Mouse (Mus musculus) limb, embryonic 13.5 days (tissue): ENCODE results near the gene Sorbs1. TPM values are rescaled to one million over a fixed set of nuclear protein-coding genes. Genes with fewer than 3 reads are reported as not detected.
"Not testable (repeated sequence)": the region's sequence is repeated elsewhere in the genome, so short reads cannot be mapped to it uniquely, and the experiment has no call there.

Experiments
- ATAC-seq: fragments of 200-750 bp; cut with Nextera tagmentation; 2 replicates; pipeline ENCODE4 v1.8.0; 2017; ENCODE audit warnings: low read depth, moderate number of reproducible peaks, moderate TSS enrichment; ENCODE audit not compliant: low FRiP score
- H3K27ac ChIP-seq: fragments of 300-500 bp; sonication (generic); 2 replicates; pipeline ENCODE4 v1.5.1; 2015; ENCODE audit warnings: inconsistent platforms, mild to moderate bottlenecking, moderate library complexity
- H3K27me3 ChIP-seq: fragments of 300-500 bp; sonication (generic); 2 replicates; pipeline ENCODE4 v1.6.1; 2015; ENCODE audit warnings: mild to moderate bottlenecking, inconsistent platforms
- H3K36me3 ChIP-seq: fragments of 300-500 bp; sonication (generic); 2 replicates; pipeline ENCODE4 v1.6.1; 2015; ENCODE audit warnings: inconsistent platforms, mild to moderate bottlenecking, moderate library complexity
- H3K4me1 ChIP-seq: fragments of 300-500 bp; sonication (generic); 2 replicates; pipeline ENCODE4 v1.6.1; 2015; ENCODE audit warnings: inconsistent platforms
- H3K4me2 ChIP-seq: fragments of 300-500 bp; sonication (generic); replicated peaks from 2 replicates; pipeline ENCODE4 v1.6.1; 2015; ENCODE audit warnings: inconsistent platforms, mild to moderate bottlenecking, moderate library complexity
- H3K4me3 ChIP-seq: fragments of 300-500 bp; sonication (generic); 2 replicates; pipeline ENCODE4 v1.5.1; 2015; ENCODE audit warnings: moderate library complexity, mild to moderate bottlenecking, inconsistent platforms
- H3K9ac ChIP-seq: fragments of 300-500 bp; sonication (generic); 2 replicates; pipeline ENCODE4 v1.6.1; 2015; ENCODE audit warnings: mild to moderate bottlenecking, inconsistent platforms
- H3K9me3 ChIP-seq: fragments of 300-500 bp; sonication (generic); 2 replicates; pipeline ENCODE4 v1.6.1; 2016; ENCODE audit warnings: inconsistent platforms
- WGBS: fragments of 180-500 bp; shearing (Covaris S2); methylation state at CpG from one replicate; pipeline ENCODE4 v1.1.7; 2015; 5-methylcytosine and 5-hydroxymethylcytosine counted together
- polyA plus RNA-seq: library from polyadenylated mRNA; unstranded; fragments of >200 nt; fragmentation: Nextera tagmentation; extraction: Ambion mirVana; gene quantifications from 2 replicates; pipeline ENCODE4 v1.2.1, GENCODE M21; 2015

Sorbs1 gene
- 52.2 and 54.7 TPM in 2 replicates for polyA plus RNA-seq

GRCm38 (mm10) chr19:40513632-40514078 lies at the start of gene Sorbs1:
TSS of gene Sorbs1 (minus strand) at chr19:40513779.
- Histone ChIP-seq H3K27ac (peak within 1 kb of the TSS; percentile 87), H3K36me3 (no peaks in the 10 kb centered on the region), H3K9me3 (no peaks in the 10 kb centered on the region), H3K4me2 (peak within 1 kb of the TSS; percentile 91), H3K4me3 (peak within 1 kb of the TSS; percentile 82), H3K4me1 (peaks cover 30% of the 10 kb centered on the region), H3K9ac (peak within 1 kb of the TSS; percentile 82), H3K27me3 (no peaks in the 10 kb centered on the region)
- peak; percentile 99 for ATAC-seq
- WGBS = under 1% methylated on average over 45 of the region's 51 CpGs

- H3K36me3 ChIP-seq = peaks cover 69% of the 10 kb centered on the region
- not testable (repeated sequence) for H3K27ac ChIP-seq, H3K4me2 ChIP-seq, H3K27me3 ChIP-seq, H3K9me3 ChIP-seq, H3K4me1 ChIP-seq, H3K4me3 ChIP-seq, ATAC-seq, H3K9ac ChIP-seq
- 58% methylated on average over 12 of the region's 31 CpGs for WGBS
Measured at GRCm38 (mm10) chr19:40561521-40561920, 47.9 kb upstream of the Sorbs1 start.

GRCm38 (mm10) chr19:40556029-40556428 lies 42.5 kb upstream of the Sorbs1 start:
- no peaks in the 10 kb centered on the region for H3K4me1 ChIP-seq
- no peak overlapping the region for H3K4me2 ChIP-seq
- no peak overlapping the region for H3K27ac ChIP-seq
- peaks cover 72% of the 10 kb centered on the region for H3K36me3 ChIP-seq
- no peak overlapping the region for H3K4me3 ChIP-seq
- no peaks in the 10 kb centered on the region for H3K9me3 ChIP-seq
- WGBS = 45% methylated on average over 7 of the region's 7 CpGs
- no peak for ATAC-seq
- H3K9ac ChIP-seq = no peak overlapping the region
- H3K27me3 ChIP-seq = no peaks in the 10 kb centered on the region

GRCm38 (mm10) chr19:40555136-40555535 lies 41.6 kb upstream of the Sorbs1 start:
- Histone ChIP-seq H3K36me3 (peaks cover 79% of the 10 kb centered on the region), H3K4me2 (no peak overlapping the region), H3K9ac (no peak overlapping the region), H3K4me1 (no peaks in the 10 kb centered on the region), H3K27me3 (no peaks in the 10 kb centered on the region), H3K27ac (no peak overlapping the region), H3K4me3 (no peak overlapping the region), H3K9me3 (no peaks in the 10 kb centered on the region)
- ATAC-seq = no peak
- 94% methylated on average over 8 of the region's 8 CpGs for WGBS

- Histone ChIP-seq H3K9me3 (no peaks in the 10 kb centered on the region), H3K36me3 (peaks cover 79% of the 10 kb centered on the region), H3K9ac (no peak overlapping the region), H3K4me3 (no peak overlapping the region), H3K4me2 (no peak overlapping the region), H3K4me1 (peaks cover 3% of the 10 kb centered on the region), H3K27me3 (no peaks in the 10 kb centered on the region), H3K27ac (no peak overlapping the region)
- ATAC-seq = no peak
- WGBS = 88% methylated on average over 11 of the region's 11 CpGs
Measured at GRCm38 (mm10) chr19:40554343-40554742, 40.8 kb upstream of the Sorbs1 start.

GRCm38 (mm10) chr19:40553849-40554248 lies 40.3 kb upstream of the Sorbs1 start:
- Histone ChIP-seq H3K4me3 (no peak overlapping the region), H3K4me2 (no peak overlapping the region), H3K9ac (no peak overlapping the region), H3K27me3 (no peaks in the 10 kb centered on the region), H3K9me3 (no peaks in the 10 kb centered on the region), H3K27ac (no peak overlapping the region), H3K36me3 (peaks cover 79% of the 10 kb centered on the region), H3K4me1 (peaks cover 8% of the 10 kb centered on the region)
- 84% methylated on average over 6 of the region's 6 CpGs for WGBS
- no peak for ATAC-seq

- H3K27me3 ChIP-seq = no peaks in the 10 kb centered on the region
- no peak overlapping the region for H3K27ac ChIP-seq
- H3K4me1 ChIP-seq = peaks cover 11% of the 10 kb centered on the region
- H3K4me3 ChIP-seq = no peak overlapping the region
- WGBS = 94% methylated on average over 14 of the region's 14 CpGs
- ATAC-seq = no peak
- peaks cover 76% of the 10 kb centered on the region for H3K36me3 ChIP-seq
- H3K9me3 ChIP-seq = no peaks in the 10 kb centered on the region
- no peak overlapping the region for H3K4me2 ChIP-seq
- no peak overlapping the region for H3K9ac ChIP-seq
Measured at GRCm38 (mm10) chr19:40553014-40553789, 39.6 kb upstream of the Sorbs1 start.

- peak overlapping the region; percentile 15; the same call in 1 of the 2 replicates for H3K27ac ChIP-seq
- ATAC-seq = peak; percentile 30; the same call in 1 of the 2 replicates
- H3K4me1 ChIP-seq = peaks cover 11% of the 10 kb centered on the region
- no peak overlapping the region for H3K4me2 ChIP-seq
- peaks cover 7% of the 10 kb centered on the region for H3K27me3 ChIP-seq
- H3K9me3 ChIP-seq = no peaks in the 10 kb centered on the region
- H3K4me3 ChIP-seq = no peak overlapping the region
- no peak overlapping the region for H3K9ac ChIP-seq
- WGBS = 48% methylated on average over 6 of the region's 6 CpGs
- H3K36me3 ChIP-seq = peaks cover 42% of the 10 kb centered on the region
Measured at GRCm38 (mm10) chr19:40549516-40550135, 36.0 kb upstream of the Sorbs1 start.

GRCm38 (mm10) chr19:40548796-40549515 lies 35.4 kb upstream of the Sorbs1 start:
- Histone ChIP-seq H3K9me3 (no peaks in the 10 kb centered on the region), H3K36me3 (peaks cover 36% of the 10 kb centered on the region), H3K9ac (no peak overlapping the region), H3K27ac (peak overlapping the region; percentile 15; the same call in 1 of the 2 replicates), H3K4me2 (no peak overlapping the region), H3K4me3 (no peak overlapping the region), H3K4me1 (peaks cover 11% of the 10 kb centered on the region), H3K27me3 (peaks cover 7% of the 10 kb centered on the region)
- no peak for ATAC-seq
- WGBS = 21% methylated on average over 5 of the region's 5 CpGs

GRCm38 (mm10) chr19:40548386-40548785 lies 34.8 kb upstream of the Sorbs1 start:
- Histone ChIP-seq H3K27ac (no peak overlapping the region), H3K4me1 (peaks cover 11% of the 10 kb centered on the region), H3K36me3 (peaks cover 30% of the 10 kb centered on the region), H3K4me3 (no peak overlapping the region), H3K9me3 (no peaks in the 10 kb centered on the region), H3K9ac (no peak overlapping the region), H3K27me3 (peaks cover 7% of the 10 kb centered on the region), H3K4me2 (no peak overlapping the region)
- ATAC-seq = no peak
- WGBS = 66% methylated on average over 6 of the region's 6 CpGs

- H3K27ac ChIP-seq = no peak overlapping the region
- H3K4me2 ChIP-seq = no peak overlapping the region
- H3K4me3 ChIP-seq = no peak overlapping the region
- WGBS = 4% methylated on average over 3 of the region's 3 CpGs
- no peak for ATAC-seq
- H3K27me3 ChIP-seq = peaks cover 7% of the 10 kb centered on the region
- no peaks in the 10 kb centered on the region for H3K36me3 ChIP-seq
- H3K4me1 ChIP-seq = peaks cover 11% of the 10 kb centered on the region
- no peak overlapping the region for H3K9ac ChIP-seq
- peaks cover 4% of the 10 kb centered on the region; the same call in 1 of the 2 replicates for H3K9me3 ChIP-seq
Measured at GRCm38 (mm10) chr19:40544856-40545255, 31.3 kb upstream of the Sorbs1 start.

GRCm38 (mm10) chr19:40542776-40543175 lies 29.2 kb upstream of the Sorbs1 start:
- H3K9me3 ChIP-seq = peaks cover 4% of the 10 kb centered on the region; the same call in 1 of the 2 replicates
- peaks cover 7% of the 10 kb centered on the region for H3K27me3 ChIP-seq
- H3K4me1 ChIP-seq = no peaks in the 10 kb centered on the region
- H3K36me3 ChIP-seq = no peaks in the 10 kb centered on the region
- no peak overlapping the region for H3K27ac ChIP-seq
- no peak overlapping the region for H3K9ac ChIP-seq
- 76% methylated on average over 7 of the region's 7 CpGs for WGBS
- H3K4me3 ChIP-seq = no peak overlapping the region
- ATAC-seq = no peak
- H3K4me2 ChIP-seq = no peak overlapping the region
